Mouse (Mus musculus) retina, postnatal 1 day (tissue): ENCODE measurements around the gene Rpp40.

Source experiments
- DNase-seq: peaks from one replicate; pipeline ENCODE4 v3.0.0-alpha.2; 2012

Gene Rpp40

GRCm38 (mm10) chr13:35848694-35849093 lies 57.5 kb downstream of the Rpp40 start:
- no peak for DNase-seq

DNA sequence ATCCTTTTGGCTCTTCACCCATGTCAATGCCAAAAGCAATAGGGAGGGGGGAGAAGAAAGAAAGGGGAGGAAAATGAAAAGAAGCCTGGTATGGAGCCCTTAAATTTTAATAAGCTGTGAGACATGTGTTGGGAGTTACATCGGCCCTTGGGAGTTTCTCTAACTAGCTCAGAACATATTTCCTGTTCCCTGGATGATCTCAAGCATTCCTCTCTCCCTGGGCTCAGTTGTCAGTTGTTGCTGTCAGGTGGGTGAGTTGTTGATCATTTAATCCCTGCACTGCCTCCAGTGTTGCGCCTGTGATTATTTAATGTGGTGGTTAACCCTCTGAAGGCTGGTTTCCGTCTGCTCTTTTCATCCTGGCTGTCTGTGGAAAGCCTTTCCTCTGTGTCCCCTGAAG lies 60.9 kb downstream of the Rpp40 start:
- DNase-seq, result no peak
